Mouse (Mus musculus) urinary bladder, postnatal 14 days (tissue): ENCODE data around the gene Ugt1a7c.
A peak's percentile ranks its signal among the peaks of the same experiment; 100 is the strongest.
"Not testable (repeated sequence)": the region's sequence is repeated elsewhere in the genome, so short reads cannot be mapped to it uniquely, and the experiment has no call there.

Source experiments
- DNase-seq: peaks from one replicate; pipeline ENCODE4 v3.0.0; 2021; ENCODE audit warnings: low spot score

Ugt1a7c gene

GRCm38 (mm10) chr1:88224029-88224776, 129.3 kb downstream of the Ugt1a7c start:
- peak; percentile 88 for DNase-seq

- not testable (repeated sequence) for DNase-seq
Observed at GRCm38 (mm10) chr1:88225301-88225700, 130.4 kb downstream of the Ugt1a7c start.

- peak; percentile 9 for DNase-seq
Observed at GRCm38 (mm10) chr1:88225741-88226140, 130.9 kb downstream of the Ugt1a7c start.

- peak; percentile 25 for DNase-seq
Observed at GRCm38 (mm10) chr1:88226670-88227379, 132.0 kb downstream of the Ugt1a7c start, which contains the start of gene Mroh2a. TSS of gene Mroh2a (plus strand) at chr1:88226986.

GRCm38 (mm10) chr1:88227482-88227881, 132.6 kb downstream of the Ugt1a7c start:
- peak; percentile 8 for DNase-seq

- peak; percentile 25 for DNase-seq
Observed at GRCm38 (mm10) chr1:88228121-88228520, 133.3 kb downstream of the Ugt1a7c start.

- no peak for DNase-seq
Observed at GRCm38 (mm10) chr1:88229566-88229965, 134.7 kb downstream of the Ugt1a7c start.

- no peak for DNase-seq
Observed at GRCm38 (mm10) chr1:88229986-88230385, 135.1 kb downstream of the Ugt1a7c start.

GRCm38 (mm10) chr1:88230421-88230820, 135.6 kb downstream of the Ugt1a7c start:
- no peak for DNase-seq

GRCm38 (mm10) chr1:88230981-88231802, 136.3 kb downstream of the Ugt1a7c start:
- no peak for DNase-seq

- no peak for DNase-seq
Observed at GRCm38 (mm10) chr1:88231803-88232499, 137.1 kb downstream of the Ugt1a7c start.

GRCm38 (mm10) chr1:88232664-88233380, 138.0 kb downstream of the Ugt1a7c start:
- DNase-seq = no peak

GRCm38 (mm10) chr1:88233421-88234247, 138.8 kb downstream of the Ugt1a7c start:
- no peak for DNase-seq

- DNase-seq = no peak
Observed at GRCm38 (mm10) chr1:88234248-88234610, 139.4 kb downstream of the Ugt1a7c start.

- DNase-seq = no peak
Observed at GRCm38 (mm10) chr1:88234646-88235045, 139.8 kb downstream of the Ugt1a7c start.

- no peak for DNase-seq
Observed at GRCm38 (mm10) chr1:88235046-88235893, 140.4 kb downstream of the Ugt1a7c start.

- DNase-seq = no peak
Observed at GRCm38 (mm10) chr1:88235894-88236415, 141.1 kb downstream of the Ugt1a7c start.

GRCm38 (mm10) chr1:88237311-88237710, 142.4 kb downstream of the Ugt1a7c start:
- DNase-seq = no peak

GRCm38 (mm10) chr1:88238771-88239170, 143.9 kb downstream of the Ugt1a7c start:
- no peak for DNase-seq
